Mouse (Mus musculus) erythroblast, embryonic 14.5 days (primary cell): ENCODE results near the gene Map2k6. TPM values are rescaled to one million over a fixed set of nuclear protein-coding genes. Genes with fewer than 3 reads are reported as not detected.

ENCODE experiments used
- H3K27me3 ChIP-seq: 2 replicates; pipeline ENCODE4 v1.6.1; 2012; ENCODE audit warnings: inconsistent platforms; ENCODE audit not compliant: control insufficient read depth
- H3K36me3 ChIP-seq: 2 replicates; pipeline ENCODE4 v1.6.1; 2012; ENCODE audit warnings: mild to moderate bottlenecking, inconsistent platforms; ENCODE audit not compliant: control insufficient read depth
- H3K4me1 ChIP-seq: 2 replicates; pipeline ENCODE4 v1.6.1; 2012; ENCODE audit warnings: inconsistent platforms; ENCODE audit not compliant: control insufficient read depth
- H3K4me3 ChIP-seq: replicated peaks from 2 replicates; pipeline ENCODE3; 2012; ENCODE audit warnings: moderate library complexity, mild to moderate bottlenecking, inconsistent platforms
- H3K9me3 ChIP-seq: 2 replicates; pipeline ENCODE4 v1.6.1; 2012; ENCODE audit warnings: low read length, inconsistent platforms, mixed read lengths; ENCODE audit not compliant: control insufficient read depth
- GATA1 ChIP-seq: IDR thresholded peaks from 2 replicates; pipeline ENCODE4 v1.6.1; 2012; ENCODE audit warnings: low read length, inconsistent platforms, mixed read lengths
- TAL1 ChIP-seq: IDR thresholded peaks from 3 replicates; pipeline ENCODE4 v1.6.1; 2012; ENCODE audit warnings: low read length, inconsistent platforms, mixed read lengths
- polyA plus RNA-seq: library from polyadenylated mRNA; stranded (reverse); fragments of >175 nt; gene quantifications from 2 replicates; pipeline ENCODE4 v1.2.3, GENCODE M21; 2012

Gene Map2k6
- polyA plus RNA-seq, 1 experiment: not detected

- no peaks in the 10 kb centered on the region for H3K9me3 ChIP-seq
These were observed 573 bp downstream of the Map2k6 start for GRCm38 (mm10) chr11:110399240-110400150.

GRCm38 (mm10) chr11:110400283-110400682 lies 1.4 kb downstream of the Map2k6 start:
- Histone ChIP-seq H3K4me3 (peak overlapping the region; percentile 61), H3K27me3 (peaks cover 6% of the 10 kb centered on the region), H3K9me3 (no peaks in the 10 kb centered on the region), H3K36me3 (no peaks in the 10 kb centered on the region), H3K4me1 (peaks cover 14% of the 10 kb centered on the region)
- TF ChIP-seq GATA1: no peak
- TF ChIP-seq TAL1: no peak

More at GRCm38 (mm10) chr11:110399240-110400150, 573 bp downstream of the Map2k6 start:
- Histone ChIP-seq H3K27me3 (peaks cover 6% of the 10 kb centered on the region), H3K4me1 (peaks cover 14% of the 10 kb centered on the region), H3K4me3 (peak overlapping the region; percentile 61), H3K36me3 (no peaks in the 10 kb centered on the region)
- TF ChIP-seq TAL1 (no peak), GATA1 (no peak)

- TF ChIP-seq TAL1 (no peak), GATA1 (no peak)
- peaks cover 14% of the 10 kb centered on the region for H3K4me1 ChIP-seq
- no peaks in the 10 kb centered on the region for H3K36me3 ChIP-seq
- H3K27me3 ChIP-seq: no peaks in the 10 kb centered on the region
- H3K4me3 ChIP-seq: no peak overlapping the region
- no peaks in the 10 kb centered on the region for H3K9me3 ChIP-seq
These were observed 3.7 kb downstream of the Map2k6 start for GRCm38 (mm10) chr11:110402671-110403070.

GRCm38 (mm10) chr11:110403602-110404001 lies 4.7 kb downstream of the Map2k6 start:
- Histone ChIP-seq H3K9me3 (no peaks in the 10 kb centered on the region), H3K4me3 (no peak overlapping the region)
- TF ChIP-seq GATA1: no peak
- no peak for TF ChIP-seq TAL1

GRCm38 (mm10) chr11:110405607-110406006 lies 6.7 kb downstream of the Map2k6 start:
- Histone ChIP-seq H3K4me1 (no peaks in the 10 kb centered on the region), H3K9me3 (no peaks in the 10 kb centered on the region), H3K36me3 (no peaks in the 10 kb centered on the region), H3K4me3 (no peak overlapping the region), H3K27me3 (no peaks in the 10 kb centered on the region)
- TF ChIP-seq GATA1 (no peak), TAL1 (no peak)

More at GRCm38 (mm10) chr11:110403602-110404001, 4.7 kb downstream of the Map2k6 start:
- H3K27me3 ChIP-seq: no peaks in the 10 kb centered on the region
- peaks cover 14% of the 10 kb centered on the region for H3K4me1 ChIP-seq
- no peaks in the 10 kb centered on the region for H3K36me3 ChIP-seq

- Histone ChIP-seq H3K4me1 (no peaks in the 10 kb centered on the region), H3K4me3 (no peak overlapping the region), H3K9me3 (no peaks in the 10 kb centered on the region), H3K27me3 (no peaks in the 10 kb centered on the region), H3K36me3 (no peaks in the 10 kb centered on the region)
- no peak for TF ChIP-seq GATA1
These were observed 10.2 kb downstream of the Map2k6 start for GRCm38 (mm10) chr11:110409131-110409530.

- H3K36me3 ChIP-seq: no peaks in the 10 kb centered on the region
- H3K9me3 ChIP-seq: no peaks in the 10 kb centered on the region
- TF ChIP-seq GATA1: no peak
- no peak for TF ChIP-seq TAL1
- H3K27me3 ChIP-seq: no peaks in the 10 kb centered on the region
- H3K4me1 ChIP-seq: no peaks in the 10 kb centered on the region
- no peak overlapping the region for H3K4me3 ChIP-seq
These were observed 10.9 kb downstream of the Map2k6 start for GRCm38 (mm10) chr11:110409776-110410175.

- Histone ChIP-seq H3K27me3 (no peaks in the 10 kb centered on the region), H3K4me3 (no peak overlapping the region), H3K36me3 (no peaks in the 10 kb centered on the region), H3K4me1 (no peaks in the 10 kb centered on the region), H3K9me3 (no peaks in the 10 kb centered on the region)
- TF ChIP-seq GATA1 (no peak), TAL1 (no peak)
These were observed 12.7 kb downstream of the Map2k6 start for GRCm38 (mm10) chr11:110411596-110411995.

GRCm38 (mm10) chr11:110414263-110414662 lies 15.3 kb downstream of the Map2k6 start:
- Histone ChIP-seq H3K4me1 (no peaks in the 10 kb centered on the region), H3K27me3 (no peaks in the 10 kb centered on the region), H3K36me3 (no peaks in the 10 kb centered on the region), H3K4me3 (no peak overlapping the region), H3K9me3 (no peaks in the 10 kb centered on the region)
- TF ChIP-seq GATA1: no peak
